Comparison of ENCODE assay signal across 12 mouse cellular contexts in the genomic region with DNA sequence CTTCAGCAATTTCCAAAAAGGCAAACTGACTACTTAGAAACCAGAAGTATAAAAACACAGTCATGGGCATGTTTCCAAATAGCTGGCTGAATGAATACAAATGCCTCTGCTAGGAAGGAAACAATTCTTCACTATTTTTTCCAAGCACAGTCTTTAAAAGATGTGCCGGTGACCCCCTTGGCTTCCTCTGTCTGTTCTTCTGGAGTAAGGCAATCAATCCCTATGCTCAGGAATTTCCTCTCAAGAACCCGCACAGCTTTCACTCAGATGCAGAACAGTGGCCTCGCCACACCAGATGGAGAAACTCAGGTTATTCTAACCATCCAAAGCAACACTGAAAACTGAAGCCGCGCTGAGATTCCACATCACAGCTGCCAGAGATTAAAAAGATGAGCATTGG.
DNase-seq lines count a peak whose midpoint lies in the region; ATAC-seq lines count a peak whose summit lies in the region.
"Had no signal": no experiment of that assay in that cellular context is flagged by ENCODE, and none has a peak within 500 bp of the region (broad histone marks: within the 10 kb centered on the region; RNA-seq: fewer than 3 reads in every experiment).

No protein-coding gene starts in this region.

- H3K36me3 ChIP-seq in kidney, embryonic 14.5 days (ENCODE audit: control insufficient read depth, insufficient read depth, low read length): no peaks in the 10 kb centered on the region
- no peaks in the 10 kb centered on the region for H3K36me3 ChIP-seq in kidney, embryonic 16.5 days (ENCODE audit: insufficient read depth, low read length)
- H3K36me3 ChIP-seq: liver, embryonic 15.5 days had no signal

- no peaks in the 10 kb centered on the region for H3K9me3 ChIP-seq in kidney, embryonic 14.5 days (ENCODE audit: control insufficient read depth, low read length)
- no peaks in the 10 kb centered on the region for H3K9me3 ChIP-seq in kidney, embryonic 16.5 days (ENCODE audit: low read length)
- H3K9me3 ChIP-seq: liver, embryonic 15.5 days had no signal

- peak; percentile 7 for DNase-seq in embryo, embryonic 11 days
- no peak for DNase-seq in embryo, embryonic 9.5 days (ENCODE audit: extremely low spot score)
- DNase-seq in kidney, adult 11 months: peak; percentile 6
- peak; percentile 8 for DNase-seq in adipocyte (ENCODE audit: low spot score)
- DNase-seq in gastrocnemius, postnatal 4 days (ENCODE audit: low spot score in 2 of 2): no peak
- DNase-seq in urinary bladder, postnatal 10 days (ENCODE audit: low spot score): no peak
- DNase-seq: cerebellum, adult 9-10 months; thymus, postnatal 14 days had no signal

- ATAC-seq in kidney, embryonic 14.5 days (ENCODE audit: low FRiP score, low TSS enrichment): no peak
- ATAC-seq in kidney, embryonic 16.5 days (ENCODE audit: low FRiP score, low TSS enrichment): peak; percentile 54; the same call in 1 of the 2 replicates
- ATAC-seq: intestine, postnatal 0 days had no signal

- H3K4me1 ChIP-seq in kidney, embryonic 14.5 days (ENCODE audit: control insufficient read depth, insufficient read depth, low read length): no peaks in the 10 kb centered on the region
- no peaks in the 10 kb centered on the region for H3K4me1 ChIP-seq in kidney, embryonic 16.5 days (ENCODE audit: insufficient read depth, low read length)
- H3K4me1 ChIP-seq: liver, embryonic 15.5 days had no signal

- H3K9ac ChIP-seq in kidney, embryonic 14.5 days (ENCODE audit: low read depth, low read length): no peak overlapping the region
- no peak overlapping the region for H3K9ac ChIP-seq in kidney, embryonic 16.5 days (replicated peaks; ENCODE audit: low read length)
- H3K9ac ChIP-seq: liver, embryonic 15.5 days had no signal

- H3K27ac ChIP-seq in kidney, embryonic 14.5 days (ENCODE audit: low read depth, low read length): no peak overlapping the region
- H3K27ac ChIP-seq in kidney, embryonic 16.5 days (ENCODE audit: low read length): no peak overlapping the region
- H3K27ac ChIP-seq: liver, embryonic 15.5 days had no signal

- no peaks in the 10 kb centered on the region for H3K27me3 ChIP-seq in kidney, embryonic 14.5 days (ENCODE audit: control insufficient read depth, insufficient read depth, low read length)
- H3K27me3 ChIP-seq in kidney, embryonic 16.5 days (ENCODE audit: insufficient read depth, low read length): no peaks in the 10 kb centered on the region
- H3K27me3 ChIP-seq: liver, embryonic 15.5 days had no signal

- WGBS in kidney, embryonic 14.5 days: 45% methylated on average over 5 of the region's 5 CpGs
- WGBS in kidney, embryonic 16.5 days: 44% methylated on average over 5 of the region's 5 CpGs

- H3K4me3 ChIP-seq in kidney, embryonic 14.5 days (ENCODE audit: low read length): no peak overlapping the region
- no peak overlapping the region for H3K4me3 ChIP-seq in kidney, embryonic 16.5 days (ENCODE audit: low read length)
- H3K4me3 ChIP-seq: liver, embryonic 15.5 days had no signal

- H3K4me2 ChIP-seq in kidney, embryonic 14.5 days (replicated peaks; ENCODE audit: low read depth, low read length): no peak overlapping the region
- H3K4me2 ChIP-seq in kidney, embryonic 16.5 days (replicated peaks; ENCODE audit: low read depth, low read length): no peak overlapping the region
- H3K4me2 ChIP-seq: liver, embryonic 15.5 days had no signal

Comparison
In these comparisons a context has a peak if more than half of its experiments do, and no peak if none do; other contexts are left out.
1. DNase-seq: peak in embryo, embryonic 11 days (single experiment), kidney, adult 11 months (single experiment) and adipocyte (single experiment); none in embryo, embryonic 9.5 days (single experiment), gastrocnemius, postnatal 4 days (0 of 2) and urinary bladder, postnatal 10 days (single experiment).